8 mouse cellular contexts compared by ENCODE assay signal in the genomic region with DNA sequence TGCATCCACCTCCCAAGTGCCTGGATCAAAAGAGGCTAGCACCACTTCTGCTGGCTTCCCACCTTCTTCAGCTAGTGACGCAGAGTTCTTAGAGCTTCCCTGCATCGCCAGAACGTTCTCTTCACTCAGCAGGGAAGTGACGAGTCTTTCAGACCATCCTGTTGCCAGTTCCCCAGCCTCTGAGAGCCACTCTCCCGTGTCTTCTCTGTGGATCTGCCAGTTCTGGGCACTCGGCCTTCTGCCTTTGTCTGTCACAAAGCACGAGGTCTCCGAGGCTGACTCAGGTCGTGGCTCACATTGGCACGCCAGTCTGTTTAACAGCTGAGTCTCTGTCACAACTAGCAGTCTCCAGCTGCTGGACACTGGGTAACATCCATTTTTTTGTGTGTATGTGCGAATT. TPM values are rescaled to one million over a fixed set of nuclear protein-coding genes. Genes with fewer than 3 reads are reported as not detected.
A peak's percentile ranks its signal among the peaks of the same experiment; 100 is the strongest.
DNase-seq lines count a peak whose midpoint lies in the region; ATAC-seq and TF ChIP-seq lines count a peak whose summit lies in the region.

No protein-coding gene starts in this region.

- no peak for TF ChIP-seq CTCF in hindbrain, postnatal 0 days (IDR thresholded peaks at IDR 0.05; ENCODE audit: low read depth)

- peak; percentile 33 for DNase-seq in lung, postnatal 10 days
- DNase-seq in lung, postnatal 36 days, result no peak
- DNase-seq in hindbrain, postnatal 0 days (ENCODE audit: low spot score), result peak; percentile 81
- DNase-seq in right cerebral cortex, postnatal 25 days, result peak; percentile 38
- DNase-seq in T-cell, adult 2 months (ENCODE audit: low spot score), result no peak
- DNase-seq in testis, postnatal 14 days (ENCODE audit: low spot score), result no peak
- DNase-seq in urinary bladder, postnatal 25 days (ENCODE audit: low spot score), result no peak

- 37% methylated on average over 11 of the region's 11 CpGs for WGBS in forebrain, embryonic 13.5 days
- 21% methylated on average over 11 of the region's 11 CpGs for WGBS in hindbrain, postnatal 0 days

- no peak for ATAC-seq in forebrain, embryonic 13.5 days
- ATAC-seq in hindbrain, postnatal 0 days, result peak; percentile 61

- peak overlapping the region; percentile 75 for H3K27ac ChIP-seq in forebrain, embryonic 13.5 days
- peak overlapping the region; percentile 77 for H3K27ac ChIP-seq in hindbrain, postnatal 0 days

- H3K4me2 ChIP-seq in forebrain, embryonic 13.5 days, result no peak overlapping the region
- H3K4me2 ChIP-seq in hindbrain, postnatal 0 days (ENCODE audit: low read depth, low read length), result no peak overlapping the region

- H3K27me3 ChIP-seq in forebrain, embryonic 13.5 days, result no peaks in the 10 kb centered on the region
- no peaks in the 10 kb centered on the region for H3K27me3 ChIP-seq in hindbrain, postnatal 0 days (ENCODE audit: insufficient read depth, low read length)

- H3K9me3 ChIP-seq in forebrain, embryonic 13.5 days (replicated peaks), result 0 out of 2 replicates have a peak, but pooled peaks cover 4% of the 10 kb centered on the region
- no peaks in the 10 kb centered on the region for H3K9me3 ChIP-seq in hindbrain, postnatal 0 days (ENCODE audit: low read length)

- no peak overlapping the region for H3K4me3 ChIP-seq in forebrain, embryonic 13.5 days
- H3K4me3 ChIP-seq in hindbrain, postnatal 0 days (ENCODE audit: low read length), result no peak overlapping the region

- H3K4me1 ChIP-seq in forebrain, embryonic 13.5 days, result peaks cover 32% of the 10 kb centered on the region
- H3K4me1 ChIP-seq in hindbrain, postnatal 0 days (ENCODE audit: insufficient read depth, low read length), result peaks cover 23% of the 10 kb centered on the region

- H3K36me3 ChIP-seq in forebrain, embryonic 13.5 days (ENCODE audit: poor library complexity, severe bottlenecking), result no peaks in the 10 kb centered on the region
- H3K36me3 ChIP-seq in hindbrain, postnatal 0 days (ENCODE audit: insufficient read depth, low read length), result no peaks in the 10 kb centered on the region

- no peak overlapping the region for H3K9ac ChIP-seq in forebrain, embryonic 13.5 days
- no peak overlapping the region for H3K9ac ChIP-seq in hindbrain, postnatal 0 days (replicated peaks; ENCODE audit: low read length)

RNA-seq across cellular contexts. Expression of gene Ncor2, which starts 24.7 kb away (rescaled TPM):
- 25.6 and 27.3 TPM in 2 replicates for polyA plus RNA-seq in forebrain, embryonic 13.5 days (2015; fragmentation: Nextera tagmentation; extraction: Ambion mirVana)
- 35.4 and 37.5 TPM in 2 replicates for total RNA-seq in hindbrain, postnatal 0 days (2014; rRNA removed)
- 20.9 and 22.7 TPM in 2 replicates for polyA plus RNA-seq in hindbrain, postnatal 0 days (2015; fragmentation: Nextera tagmentation; extraction: Ambion mirVana)

Comparison
In these comparisons a context has a peak if more than half of its experiments do, and no peak if none do; other contexts are left out.
1. DNase-seq: peak in lung, postnatal 10 days (single experiment), hindbrain, postnatal 0 days (single experiment) and right cerebral cortex, postnatal 25 days (single experiment); none in lung, postnatal 36 days (single experiment), T-cell, adult 2 months (single experiment), testis, postnatal 14 days (single experiment) and urinary bladder, postnatal 25 days (single experiment).